Mouse (Mus musculus) testis, postnatal 14 days (tissue): Measurements from ENCODE around the gene Dnaaf2.

Experiments used
- DNase-seq: peaks from one replicate; pipeline ENCODE4 v3.0.0; 2021; ENCODE audit warnings: low spot score

Dnaaf2 gene

GRCm38 (mm10) chr12:69198164-69198535 is at the start of gene Dnaaf2:
Dnaaf2 (minus strand) TSS chr12:69198429.
- peak; percentile 83 for DNase-seq

- DNase-seq, result peak; percentile 74
Observed at GRCm38 (mm10) chr12:69241771-69242431, 43.7 kb upstream of the Dnaaf2 start.

- DNase-seq, result no peak
Observed at GRCm38 (mm10) chr12:69241405-69241770, 43.2 kb upstream of the Dnaaf2 start.

- DNase-seq, result no peak
Observed at GRCm38 (mm10) chr12:69240876-69241275, 42.6 kb upstream of the Dnaaf2 start, which contains the start of gene Klhdc1. Klhdc1 (plus strand) TSS chr12:69241176.

- no peak for DNase-seq
Observed at GRCm38 (mm10) chr12:69238284-69238683, 40.1 kb upstream of the Dnaaf2 start.

- no peak for DNase-seq
Observed at GRCm38 (mm10) chr12:69235782-69236181, 37.6 kb upstream of the Dnaaf2 start.

GRCm38 (mm10) chr12:69229251-69229650 is 31.0 kb upstream of the Dnaaf2 start:
- no peak for DNase-seq

- peak; percentile 86 for DNase-seq
Observed at GRCm38 (mm10) chr12:69227776-69228466, 29.7 kb upstream of the Dnaaf2 start, which contains the start of gene Pole2. Pole2 (minus strand) TSS chr12:69228195.

GRCm38 (mm10) chr12:69220613-69221277 is 22.5 kb upstream of the Dnaaf2 start:
- no peak for DNase-seq

- no peak for DNase-seq
Observed at GRCm38 (mm10) chr12:69216587-69216986, 18.4 kb upstream of the Dnaaf2 start.

GRCm38 (mm10) chr12:69215000-69215785 is 17.0 kb upstream of the Dnaaf2 start:
- DNase-seq, result no peak

- no peak for DNase-seq
Observed at GRCm38 (mm10) chr12:69214393-69214792, 16.2 kb upstream of the Dnaaf2 start.

GRCm38 (mm10) chr12:69213186-69213777 is 15.1 kb upstream of the Dnaaf2 start:
- DNase-seq, result no peak

GRCm38 (mm10) chr12:69211057-69211456 is 12.8 kb upstream of the Dnaaf2 start:
- no peak for DNase-seq

GRCm38 (mm10) chr12:69210056-69210979 is 12.1 kb upstream of the Dnaaf2 start:
- no peak for DNase-seq

GRCm38 (mm10) chr12:69208520-69208919 is 10.3 kb upstream of the Dnaaf2 start:
- DNase-seq, result no peak

- no peak for DNase-seq
Observed at GRCm38 (mm10) chr12:69207926-69208325, 9.7 kb upstream of the Dnaaf2 start.

GRCm38 (mm10) chr12:69207396-69207795 is 9.2 kb upstream of the Dnaaf2 start:
- no peak for DNase-seq

GRCm38 (mm10) chr12:69204052-69204833 is 6.0 kb upstream of the Dnaaf2 start, which contains the start of gene Gm49384:
Gm49384 (minus strand) TSS chr12:69204267.
- no peak for DNase-seq

- DNase-seq, result no peak
Observed at GRCm38 (mm10) chr12:69198985-69199384, 756 bp upstream of the Dnaaf2 start.
